Mouse (Mus musculus) layer of hippocampus, adult 18-20 months (tissue): Measurements from ENCODE around the gene Chaf1b. TPM values are rescaled to one million over a fixed set of nuclear protein-coding genes. Genes with fewer than 3 reads are reported as not detected.

Experiments
- DNase-seq, 2 experiments: peaks; one replicate each; pipeline ENCODE4 v3.0.0; 2022; ENCODE audit warnings: low spot score in 2 of 2
- total RNA-seq, 2 experiments: library from RNA; stranded (reverse); gene quantifications; 2 replicates each; pipeline ENCODE4 v1.2.3; 2021

Chaf1b gene
- total RNA-seq, 2 experiments from 2014 or later = 0.64 to 0.89 TPM

DNA sequence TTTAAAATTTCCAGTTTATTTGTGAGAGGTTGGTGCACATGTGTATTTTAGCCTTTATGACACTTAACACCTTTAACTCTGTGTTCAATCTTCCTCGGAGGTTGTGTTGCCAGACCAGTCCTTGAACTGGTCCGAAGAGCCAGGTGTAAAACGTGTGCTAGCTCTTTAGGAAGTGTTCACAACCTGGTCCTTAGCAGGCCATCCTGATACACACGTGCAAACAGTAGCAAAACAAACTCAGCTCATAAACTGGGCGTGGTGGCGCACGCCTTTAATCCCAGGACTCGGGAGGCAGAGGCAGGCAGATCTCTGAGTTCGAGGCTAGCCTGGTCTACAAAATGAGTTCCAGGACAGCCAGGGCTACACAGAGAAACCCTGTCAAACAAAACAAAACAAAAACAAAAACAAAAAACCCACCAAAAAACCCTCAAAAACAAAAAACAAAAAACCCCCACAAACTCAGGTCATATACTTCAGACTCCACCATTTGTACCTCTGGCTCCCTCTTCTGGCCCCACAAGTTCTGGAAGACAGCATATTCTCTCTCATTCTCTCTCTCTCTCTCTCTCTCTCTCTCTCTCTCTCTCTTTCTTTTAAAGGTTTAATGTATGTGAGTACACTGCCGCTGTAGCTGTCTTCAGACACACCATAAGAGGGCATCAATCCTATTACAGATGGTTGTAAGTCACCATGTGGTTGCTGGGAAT is 59.2 kb downstream of the Chaf1b start:
- no peak for DNase-seq

DNA sequence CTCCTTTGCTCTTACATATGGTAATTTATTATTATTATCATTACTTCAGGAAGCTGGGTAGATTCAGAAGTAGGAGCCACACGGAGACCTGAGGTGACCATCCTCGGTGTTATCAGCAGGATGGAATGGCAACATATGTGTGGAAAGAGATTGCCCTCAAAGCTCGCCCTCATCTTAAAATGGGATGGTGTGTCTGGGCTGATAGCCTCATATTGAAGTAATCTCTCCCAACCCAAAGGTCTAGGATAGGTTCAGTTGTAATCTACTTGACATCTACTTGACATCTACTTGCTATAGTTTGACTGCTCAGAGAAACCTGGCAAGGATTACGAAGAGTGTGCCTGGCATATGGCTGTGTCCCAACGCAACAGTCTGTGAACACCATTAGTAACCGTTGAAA is 60.6 kb downstream of the Chaf1b start:
- no peak for DNase-seq

DNA sequence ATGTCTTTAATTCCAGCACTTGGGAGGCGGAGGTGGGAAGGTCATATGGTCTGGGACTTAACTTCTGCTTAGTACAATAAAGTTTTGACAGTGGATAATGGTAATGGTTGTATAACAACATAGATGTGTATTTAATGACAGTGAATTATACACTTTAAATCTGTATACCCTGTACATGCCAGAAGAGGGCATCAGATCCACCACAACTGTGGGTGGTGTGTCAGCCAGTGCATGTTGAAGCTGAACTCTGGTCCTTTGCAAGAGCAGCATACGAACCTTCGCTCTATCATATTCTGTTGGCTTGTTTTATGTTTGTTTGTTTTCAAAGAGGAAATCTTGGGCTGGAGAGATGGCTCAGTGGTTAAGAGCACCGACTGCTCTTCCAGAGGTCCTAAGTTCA is 63.7 kb downstream of the Chaf1b start:
- DNase-seq = no peak

Other genes starting within 250 kb of the Chaf1b start
- gene Cbr3, start 200.7 kb upstream of the Chaf1b start, total RNA-seq = 10 to 100 TPM; 16.2 to 18.5 TPM
- 10 to 100 TPM; 90.5 to 95.7 TPM for gene Dop1b, start 172.0 kb upstream of the Chaf1b start, total RNA-seq
- 10 to 100 TPM; 30.9 to 37.9 TPM for gene Morc3, start 51.8 kb upstream of the Chaf1b start, total RNA-seq
- gene Cldn14, start 124.9 kb downstream of the Chaf1b start, total RNA-seq = 1 to 10 TPM in 1 of 2 experiments, under 1 TPM in 1; 0.58 to 1.1 TPM
- gene Sim2, start 201.0 kb downstream of the Chaf1b start, total RNA-seq = under 1 TPM; 0.30 to 0.47 TPM